Mouse (Mus musculus): Measurements from ENCODE around the gene Plppr2. TPM values are rescaled to one million over a fixed set of nuclear protein-coding genes. Genes with fewer than 3 reads are reported as not detected.
A peak's percentile ranks its signal among the peaks of the same experiment; 100 is the strongest.

Plppr2 gene
- polyA plus RNA-seq, 1 experiment: 5.4 TPM

DNA sequence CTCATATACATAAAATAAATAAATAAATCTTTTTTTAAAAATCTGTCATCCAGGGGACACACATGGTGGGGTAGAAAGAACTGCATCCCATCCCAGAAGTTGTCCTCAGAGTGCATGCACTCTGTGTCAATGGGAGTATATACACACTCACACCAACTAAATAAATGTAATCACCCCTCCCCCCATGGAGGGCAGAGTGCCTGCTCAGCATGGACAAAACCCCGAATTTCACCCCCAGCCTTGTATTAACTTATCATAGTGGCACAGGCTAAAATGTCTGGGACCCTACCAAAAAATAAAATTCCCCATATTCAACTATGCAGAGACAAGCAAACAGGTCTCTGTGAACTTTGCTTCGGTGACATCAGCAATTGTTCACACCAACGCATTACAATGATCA, 17.8 kb downstream of the Plppr2 start:
- Histone ChIP-seq H3K27me3 (ENCODE audit: control insufficient read depth, insufficient read depth, low read length, poor library complexity, severe bottlenecking) (no peaks in the 10 kb centered on the region), H3K9me3 (replicated peaks; ENCODE audit: control insufficient read depth, insufficient read depth, low read length, poor library complexity, severe bottlenecking) (no peaks in the 10 kb centered on the region), H3K36me3 (ENCODE audit: control insufficient read depth, insufficient read depth, low read length, poor library complexity, severe bottlenecking) (no peaks in the 10 kb centered on the region), H3K4me1 (ENCODE audit: control insufficient read depth, insufficient read depth, low read length) (no peaks in the 10 kb centered on the region), H3K9ac (ENCODE audit: low read depth, poor library complexity, severe bottlenecking) (no peak overlapping the region), H3K4me3 (ENCODE audit: low read depth, low read length) (no peak overlapping the region), H3K27ac (ENCODE audit: insufficient read depth, low read length) (no peak overlapping the region)
- TF ChIP-seq CTCF (IDR thresholded peaks at IDR 0.05; ENCODE audit: low read depth, low read length) (no peak), POLR2A (IDR thresholded peaks at IDR 0.05; ENCODE audit: insufficient read depth, low read length) (no peak), EP300 (IDR thresholded peaks at IDR 0.05; ENCODE audit: insufficient read depth, low read depth, low read length) (no peak)

DNA sequence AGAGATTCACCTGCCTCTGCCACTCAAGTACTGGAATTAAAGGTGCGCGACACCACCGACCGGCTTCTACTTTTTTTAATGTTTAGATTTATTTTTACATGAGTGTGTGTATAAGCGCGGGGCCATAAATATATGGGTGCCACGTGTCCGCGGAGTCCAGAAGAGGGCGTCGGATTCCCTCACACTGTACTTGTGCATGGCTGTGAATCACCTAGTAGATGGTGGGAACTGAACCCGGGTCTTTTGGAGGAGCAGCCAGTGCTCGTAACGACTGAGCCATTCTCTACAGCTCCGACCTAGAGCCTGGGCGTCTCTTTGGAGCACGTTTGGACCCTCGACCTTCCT, 18.4 kb downstream of the Plppr2 start:
- no peaks in the 10 kb centered on the region for H3K4me1 ChIP-seq (ENCODE audit: control insufficient read depth, insufficient read depth, low read length)
- no peaks in the 10 kb centered on the region for H3K9me3 ChIP-seq (replicated peaks; ENCODE audit: control insufficient read depth, insufficient read depth, low read length, poor library complexity, severe bottlenecking)
- no peak overlapping the region for H3K27ac ChIP-seq (ENCODE audit: insufficient read depth, low read length)
- H3K4me3 ChIP-seq (ENCODE audit: low read depth, low read length): peak overlapping the region; percentile 99
- H3K27me3 ChIP-seq (ENCODE audit: control insufficient read depth, insufficient read depth, low read length, poor library complexity, severe bottlenecking): no peaks in the 10 kb centered on the region
- H3K36me3 ChIP-seq (ENCODE audit: control insufficient read depth, insufficient read depth, low read length, poor library complexity, severe bottlenecking): no peaks in the 10 kb centered on the region
- H3K9ac ChIP-seq (ENCODE audit: low read depth, poor library complexity, severe bottlenecking): peak overlapping the region; percentile 46
- TF ChIP-seq CTCF (IDR thresholded peaks at IDR 0.05; ENCODE audit: low read depth, low read length): peak; percentile 46
- no peak for TF ChIP-seq POLR2A (IDR thresholded peaks at IDR 0.05; ENCODE audit: insufficient read depth, low read length)

DNA sequence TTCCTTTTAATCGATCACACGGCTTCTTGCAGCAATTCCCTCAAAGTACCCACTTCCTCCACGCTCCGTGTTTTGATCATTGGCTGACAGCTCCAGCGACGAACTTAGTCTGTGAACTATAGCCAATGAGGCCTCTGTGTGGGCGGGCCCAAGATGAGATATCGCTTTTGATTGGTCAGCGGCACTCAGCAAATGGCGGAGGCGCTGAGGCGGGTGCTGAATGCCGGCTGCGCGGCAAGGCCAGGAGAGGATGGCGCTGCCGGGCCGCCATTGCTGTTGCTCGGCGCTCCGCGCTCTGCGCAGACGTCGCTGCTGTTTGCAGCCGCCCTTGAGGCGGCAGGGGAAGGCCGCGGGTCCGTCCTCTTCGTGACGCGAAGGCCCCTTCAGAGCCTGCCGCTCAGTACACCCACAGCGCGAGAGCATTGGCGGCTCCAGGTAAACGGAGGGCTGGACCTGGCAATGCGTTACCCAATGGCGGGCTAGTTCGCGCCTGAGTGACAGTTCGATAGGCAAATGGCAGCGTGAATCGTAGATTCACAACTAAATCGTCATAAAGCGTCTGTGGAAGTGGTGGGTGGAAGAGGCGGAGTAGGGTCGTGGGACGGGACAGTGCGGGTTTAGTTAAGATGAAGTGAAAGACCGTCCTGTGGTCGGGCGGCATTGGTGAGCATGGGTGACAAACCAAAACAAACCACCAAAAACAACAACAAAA, 18.9 kb downstream of the Plppr2 start, which contains the start of gene Swsap1:
TSS of gene Swsap1 (plus strand) at position 186 of the 712 bp plus-strand sequence.
- H3K9me3 ChIP-seq (replicated peaks; ENCODE audit: control insufficient read depth, insufficient read depth, low read length, poor library complexity, severe bottlenecking): no peaks in the 10 kb centered on the region

DNA sequence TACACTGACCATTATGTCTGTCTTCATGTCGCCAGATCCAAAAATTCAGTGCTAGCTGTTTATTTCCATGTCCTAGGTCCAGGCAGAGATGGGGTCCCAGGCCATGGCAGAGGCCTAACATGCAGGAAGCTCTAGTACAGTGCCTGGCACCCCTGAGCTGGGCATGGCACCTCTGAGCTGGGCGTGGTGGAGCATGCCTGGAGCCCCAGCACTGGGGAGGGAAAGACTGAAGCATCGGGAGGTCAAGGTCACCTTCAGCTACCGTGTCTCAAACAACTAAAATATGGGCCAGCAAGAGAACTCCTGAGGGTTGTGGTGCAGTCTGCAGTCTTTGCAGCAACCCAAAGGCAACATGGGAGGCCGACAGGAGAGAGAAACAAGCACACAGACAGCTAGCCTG, 21.5 kb downstream of the Plppr2 start:
- no peaks in the 10 kb centered on the region for H3K27me3 ChIP-seq (ENCODE audit: control insufficient read depth, insufficient read depth, low read length, poor library complexity, severe bottlenecking)
- no peaks in the 10 kb centered on the region for H3K36me3 ChIP-seq (ENCODE audit: control insufficient read depth, insufficient read depth, low read length, poor library complexity, severe bottlenecking)

More for the DNA sequence above, 18.9 kb downstream of the Plppr2 start, which contains the start of gene Swsap1:
- TF ChIP-seq POLR2A (IDR thresholded peaks at IDR 0.05; ENCODE audit: insufficient read depth, low read length) (peak; percentile 32), EP300 (IDR thresholded peaks at IDR 0.05; ENCODE audit: insufficient read depth, low read depth, low read length) (no peak), CTCF (IDR thresholded peaks at IDR 0.05; ENCODE audit: low read depth, low read length) (no peak)
- Histone ChIP-seq H3K27ac (ENCODE audit: insufficient read depth, low read length) (no peak within 1 kb of the TSS), H3K36me3 (ENCODE audit: control insufficient read depth, insufficient read depth, low read length, poor library complexity, severe bottlenecking) (no peaks in the 10 kb centered on the region), H3K4me1 (ENCODE audit: control insufficient read depth, insufficient read depth, low read length) (no peaks in the 10 kb centered on the region), H3K4me3 (ENCODE audit: low read depth, low read length) (peak within 1 kb of the TSS; percentile 99), H3K9ac (ENCODE audit: low read depth, poor library complexity, severe bottlenecking) (peak within 1 kb of the TSS; percentile 46), H3K27me3 (ENCODE audit: control insufficient read depth, insufficient read depth, low read length, poor library complexity, severe bottlenecking) (no peaks in the 10 kb centered on the region)

DNA sequence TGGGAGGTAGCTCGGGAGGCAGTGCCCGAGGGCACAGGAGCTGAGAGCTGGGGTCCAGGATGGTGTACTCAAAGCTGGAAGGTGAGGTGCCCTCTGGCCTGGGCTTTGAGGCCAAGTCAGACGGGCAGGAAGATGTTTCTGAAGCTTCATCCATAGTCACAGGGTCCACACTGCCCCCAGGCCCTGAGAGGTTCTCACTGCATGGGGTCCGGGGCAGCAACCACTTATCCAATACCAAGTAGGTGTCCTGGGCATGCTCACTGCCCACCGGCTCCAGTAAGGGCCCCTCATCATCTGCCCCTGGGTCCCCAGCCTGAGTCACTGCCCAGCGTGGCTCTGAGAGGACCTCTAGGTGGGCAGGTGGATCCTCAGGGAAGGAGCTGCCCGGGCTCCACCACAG, 22.4 kb downstream of the Plppr2 start:
- H3K4me1 ChIP-seq (ENCODE audit: control insufficient read depth, insufficient read depth, low read length): no peaks in the 10 kb centered on the region

More for the DNA sequence above, 21.5 kb downstream of the Plppr2 start:
- TF ChIP-seq EP300 (IDR thresholded peaks at IDR 0.05; ENCODE audit: insufficient read depth, low read depth, low read length): no peak
- no peak overlapping the region for H3K27ac ChIP-seq (ENCODE audit: insufficient read depth, low read length)
- no peaks in the 10 kb centered on the region for H3K9me3 ChIP-seq (replicated peaks; ENCODE audit: control insufficient read depth, insufficient read depth, low read length, poor library complexity, severe bottlenecking)
- no peak overlapping the region for H3K9ac ChIP-seq (ENCODE audit: low read depth, poor library complexity, severe bottlenecking)
- no peak overlapping the region for H3K4me3 ChIP-seq (ENCODE audit: low read depth, low read length)
- no peaks in the 10 kb centered on the region for H3K4me1 ChIP-seq (ENCODE audit: control insufficient read depth, insufficient read depth, low read length)

DNA sequence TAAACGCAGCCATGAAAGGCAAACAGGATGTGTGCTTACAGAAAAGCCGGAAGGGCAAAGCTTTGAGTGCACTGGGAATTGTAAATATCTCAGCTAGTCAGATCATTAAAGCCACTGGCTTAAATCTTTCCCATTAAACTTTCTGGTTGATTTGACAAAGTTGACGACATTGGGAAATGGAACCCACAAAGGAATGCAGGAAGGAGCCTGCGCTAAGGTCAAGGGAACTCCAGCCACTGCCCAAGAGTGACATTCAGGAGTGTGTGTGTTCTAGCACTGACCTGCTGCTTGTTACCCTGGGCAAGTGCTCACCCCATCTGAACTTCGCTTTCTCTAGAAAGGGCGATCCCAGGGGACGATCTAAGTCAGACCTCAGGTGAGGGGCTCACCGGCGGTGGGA, 23.3 kb downstream of the Plppr2 start:
- Histone ChIP-seq H3K27me3 (ENCODE audit: control insufficient read depth, insufficient read depth, low read length, poor library complexity, severe bottlenecking) (no peaks in the 10 kb centered on the region), H3K9me3 (replicated peaks; ENCODE audit: control insufficient read depth, insufficient read depth, low read length, poor library complexity, severe bottlenecking) (no peaks in the 10 kb centered on the region), H3K4me1 (ENCODE audit: control insufficient read depth, insufficient read depth, low read length) (no peaks in the 10 kb centered on the region), H3K27ac (ENCODE audit: insufficient read depth, low read length) (no peak overlapping the region), H3K9ac (ENCODE audit: low read depth, poor library complexity, severe bottlenecking) (no peak overlapping the region), H3K36me3 (ENCODE audit: control insufficient read depth, insufficient read depth, low read length, poor library complexity, severe bottlenecking) (no peaks in the 10 kb centered on the region), H3K4me3 (ENCODE audit: low read depth, low read length) (peak overlapping the region; percentile 33)
- no peak for TF ChIP-seq EP300 (IDR thresholded peaks at IDR 0.05; ENCODE audit: insufficient read depth, low read depth, low read length)
- TF ChIP-seq POLR2A (IDR thresholded peaks at IDR 0.05; ENCODE audit: insufficient read depth, low read length): no peak
- TF ChIP-seq CTCF (IDR thresholded peaks at IDR 0.05; ENCODE audit: low read depth, low read length): no peak

More for the DNA sequence above, 22.4 kb downstream of the Plppr2 start:
- Histone ChIP-seq H3K36me3 (ENCODE audit: control insufficient read depth, insufficient read depth, low read length, poor library complexity, severe bottlenecking) (no peaks in the 10 kb centered on the region), H3K9ac (ENCODE audit: low read depth, poor library complexity, severe bottlenecking) (no peak overlapping the region), H3K9me3 (replicated peaks; ENCODE audit: control insufficient read depth, insufficient read depth, low read length, poor library complexity, severe bottlenecking) (no peaks in the 10 kb centered on the region), H3K27me3 (ENCODE audit: control insufficient read depth, insufficient read depth, low read length, poor library complexity, severe bottlenecking) (no peaks in the 10 kb centered on the region), H3K27ac (ENCODE audit: insufficient read depth, low read length) (no peak overlapping the region), H3K4me3 (ENCODE audit: low read depth, low read length) (no peak overlapping the region)
- TF ChIP-seq POLR2A (IDR thresholded peaks at IDR 0.05; ENCODE audit: insufficient read depth, low read length) (no peak), CTCF (IDR thresholded peaks at IDR 0.05; ENCODE audit: low read depth, low read length) (no peak), EP300 (IDR thresholded peaks at IDR 0.05; ENCODE audit: insufficient read depth, low read depth, low read length) (no peak)

Data from ES-Bruce4 (cell line).